Mouse (Mus musculus) adrenal gland, adult 18-20 months (tissue): ENCODE measurements around the gene Nifk. TPM values are rescaled to one million over a fixed set of nuclear protein-coding genes. Genes with fewer than 3 reads are reported as not detected.

Source experiments
- DNase-seq, 2 experiments: peaks; one replicate each; pipeline ENCODE4 v3.0.0; 2021 to 2022; ENCODE audit warnings: low spot score in 2 of 2
- total RNA-seq, 2 experiments: library from RNA; stranded (reverse); gene quantifications; 1 replicate in 1 of 2; 2 replicates in 1 of 2; pipeline ENCODE4 v1.2.3; 2021

Nifk gene
- total RNA-seq, 2 experiments from 2014 or later, result 34.8 to 44.8 TPM

GRCm38 (mm10) chr1:118377784-118378183, 56.1 kb downstream of the Nifk start:
- DNase-seq, result no peak

GRCm38 (mm10) chr1:118380105-118380786, 58.6 kb downstream of the Nifk start:
- no peak for DNase-seq

Other genes with a start within 250 kb of the Nifk start
- not detected for gene Gm29106, start 145.3 kb upstream of the Nifk start, total RNA-seq
- 100 to 1,000 TPM; 111 to 149 TPM for gene Tsn, start 10.1 kb upstream of the Nifk start, total RNA-seq
- 10 to 100 TPM; 35.9 to 36.6 TPM for gene Clasp1, start 67.2 kb downstream of the Nifk start, total RNA-seq